Mouse (Mus musculus): ENCODE data around the gene Mat2a.

Gene Mat2a

DNA sequence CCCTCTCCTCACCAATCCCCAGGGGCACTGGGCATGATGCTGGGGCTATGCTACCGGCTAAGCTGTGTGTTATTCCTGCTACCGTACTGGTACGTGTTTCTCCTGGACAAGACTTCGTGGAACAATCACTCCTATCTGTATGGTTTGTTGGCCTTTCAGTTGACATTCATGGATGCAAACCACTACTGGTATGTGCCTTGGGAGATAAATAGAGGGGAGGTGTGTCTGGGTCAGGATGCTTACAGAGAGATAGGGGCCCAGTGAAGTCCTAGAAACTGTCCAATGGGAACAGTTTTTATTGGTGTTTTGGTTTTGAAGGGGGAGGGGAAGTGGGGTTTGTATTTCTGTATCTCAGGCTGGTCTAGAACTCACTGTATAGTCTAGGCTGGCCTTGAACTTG lies 21.1 kb downstream of the Mat2a start:
- in situ Hi-C loops (cut with MboI, MseI) = no loop called here

DNA sequence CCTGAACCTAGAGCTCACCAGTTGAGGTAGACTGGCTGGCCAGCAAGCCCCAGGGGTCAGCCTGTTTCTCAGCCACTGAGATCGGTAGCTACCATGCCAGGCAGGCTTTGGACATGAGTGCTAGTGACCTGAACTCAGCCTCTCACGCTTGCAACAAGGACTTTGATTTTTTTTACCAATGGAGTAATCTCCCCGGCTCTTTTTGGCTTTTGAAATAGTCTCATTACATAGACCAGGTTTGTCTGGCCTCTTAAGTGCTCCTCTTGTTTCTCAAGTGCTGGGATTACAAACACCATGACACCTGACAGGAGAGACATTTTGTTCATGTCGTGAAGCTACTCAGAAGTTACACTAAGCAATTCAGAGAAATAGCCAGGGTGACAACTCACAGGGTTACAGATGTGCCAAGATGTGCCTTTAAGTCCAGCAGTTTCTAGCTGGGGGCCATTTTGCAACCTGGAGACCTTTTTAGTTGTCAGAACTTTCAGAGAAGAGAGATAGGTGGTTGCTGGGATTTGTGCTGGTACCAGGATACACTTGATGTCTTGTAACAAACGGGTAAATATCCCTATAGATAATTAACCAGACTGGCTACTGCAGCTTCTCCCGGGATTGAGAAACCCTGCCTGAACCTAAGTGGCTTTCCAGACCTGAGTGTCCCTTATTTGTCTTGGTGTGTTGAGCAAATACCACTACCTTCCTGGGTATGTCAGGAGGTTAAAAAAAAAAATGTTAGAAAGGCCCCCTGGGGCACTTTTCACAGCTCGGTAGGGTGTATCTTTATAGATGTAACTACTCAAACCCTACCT lies 23.2 kb downstream of the Mat2a start:
- in situ Hi-C loops (cut with MboI, MseI) = no loop called here

DNA sequence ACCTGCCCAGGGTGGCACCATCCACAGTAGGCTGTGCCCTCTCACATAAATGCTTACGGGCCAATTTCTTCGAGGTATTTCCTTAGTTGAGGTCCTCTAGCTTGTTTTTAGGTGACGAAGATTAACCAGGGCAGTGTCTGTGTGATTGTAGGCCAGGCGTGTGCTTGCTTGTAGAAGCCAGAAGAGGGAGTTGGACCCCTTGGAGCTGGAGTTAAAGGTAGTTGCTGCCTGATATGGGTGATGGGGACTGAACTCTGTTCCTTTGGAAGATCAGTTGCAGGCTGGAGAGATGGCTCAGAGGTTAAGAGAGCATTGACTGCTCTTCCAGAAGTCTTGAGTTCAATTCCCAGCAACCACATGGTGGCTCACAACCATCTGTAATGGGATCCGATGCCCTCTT lies 24.2 kb downstream of the Mat2a start:
- in situ Hi-C loops (cut with MboI, MseI) = no loop called here

DNA sequence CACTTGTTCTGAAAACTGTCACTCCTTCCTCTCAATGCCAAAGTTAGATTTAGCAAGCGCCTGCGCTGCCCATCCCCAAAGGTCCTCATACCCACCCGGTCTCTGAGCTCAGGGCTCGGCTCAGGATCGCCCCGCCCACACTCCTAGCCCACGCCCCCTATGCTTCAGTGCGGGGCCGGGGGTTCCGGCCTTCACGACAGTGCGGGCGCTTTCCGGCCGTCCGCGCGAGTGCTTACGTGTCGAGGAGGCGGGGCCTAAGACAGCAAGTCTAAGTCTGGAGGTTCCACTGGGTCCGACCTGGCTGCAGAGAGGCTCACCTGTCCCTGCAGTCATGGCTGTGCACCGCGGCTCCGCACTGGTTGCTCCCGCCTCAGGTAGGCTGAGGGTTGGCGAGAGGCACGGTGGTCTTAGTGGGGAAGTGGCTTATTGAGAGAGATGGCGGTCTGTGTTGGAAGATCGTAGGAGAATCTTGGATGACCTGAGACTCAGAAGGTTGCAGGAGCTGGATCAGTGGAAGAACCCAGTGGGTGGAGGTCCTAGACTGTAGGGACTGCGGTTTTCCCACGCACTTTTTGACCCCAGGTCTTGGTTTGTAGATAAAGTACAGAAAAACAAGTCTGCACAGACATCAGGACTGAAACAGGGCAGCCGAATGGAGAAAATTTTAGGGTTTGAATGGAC lies 25.1 kb downstream of the Mat2a start, which contains the start of gene Ggcx:
Gene Ggcx (plus strand): TSS at position 233 of the 681 bp plus-strand sequence.
- in situ Hi-C loops (cut with MboI, MseI) = no loop called here

DNA sequence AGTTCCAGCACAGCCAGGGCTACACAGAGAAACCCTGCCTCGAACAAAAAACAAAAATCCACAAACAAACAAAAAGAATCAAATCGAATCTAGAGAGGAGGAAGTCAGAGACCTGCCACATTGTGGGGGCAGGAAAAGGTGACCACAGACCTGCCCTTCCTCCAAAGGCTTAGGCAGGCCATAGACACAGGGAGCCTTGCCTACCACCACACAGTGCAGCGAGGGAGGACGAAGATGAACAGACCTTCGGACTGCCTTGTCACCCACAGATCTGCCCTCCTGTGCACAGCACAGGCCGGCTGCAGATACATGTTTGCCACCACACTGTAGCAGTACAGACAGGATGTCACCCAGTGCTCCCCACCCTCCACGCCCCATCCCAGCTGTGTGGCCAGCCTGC lies 28.8 kb downstream of the Mat2a start:
- in situ Hi-C loops (cut with MboI, MseI) = no loop called here

DNA sequence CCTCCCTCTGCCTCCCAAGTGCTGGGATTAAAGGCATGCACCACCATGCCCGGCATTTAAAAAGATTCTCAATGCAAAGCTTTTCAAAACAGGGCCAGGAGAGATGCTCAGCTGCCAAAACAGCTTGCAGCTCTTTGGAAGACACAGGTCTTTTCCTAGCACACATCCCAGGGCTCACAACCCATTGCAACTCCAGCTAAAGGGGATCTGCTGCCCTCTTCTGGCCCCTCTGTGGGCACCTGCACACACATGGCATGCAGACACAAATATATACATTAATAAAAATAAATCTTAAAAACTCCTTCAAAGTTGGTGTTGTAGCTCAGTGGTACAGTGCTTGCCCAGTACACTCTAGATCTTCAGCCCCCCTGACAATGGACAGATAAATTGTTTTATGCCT lies 29.4 kb downstream of the Mat2a start:
- in situ Hi-C loops (cut with MboI, MseI) = no loop called here

DNA sequence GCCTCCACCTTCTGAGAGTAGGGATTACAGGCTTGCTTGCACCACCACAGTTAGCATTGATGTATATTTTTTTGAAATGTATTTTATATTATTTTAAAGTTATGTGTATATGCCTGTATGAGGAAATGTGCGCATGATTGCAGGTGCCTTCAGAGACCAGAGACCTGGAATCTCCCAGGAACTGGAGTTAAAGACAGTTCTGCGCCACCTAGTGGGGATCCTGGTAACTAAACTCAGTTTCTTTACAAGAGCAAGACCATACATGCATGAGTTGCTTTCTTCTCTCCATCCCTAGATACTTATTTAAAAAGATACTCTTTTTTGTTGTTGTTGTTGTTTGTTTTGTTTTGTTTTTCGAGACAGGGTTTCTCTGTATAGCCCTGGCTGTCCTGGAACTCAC lies 29.8 kb downstream of the Mat2a start:
- in situ Hi-C loops (cut with MboI, MseI) = no loop called here

DNA sequence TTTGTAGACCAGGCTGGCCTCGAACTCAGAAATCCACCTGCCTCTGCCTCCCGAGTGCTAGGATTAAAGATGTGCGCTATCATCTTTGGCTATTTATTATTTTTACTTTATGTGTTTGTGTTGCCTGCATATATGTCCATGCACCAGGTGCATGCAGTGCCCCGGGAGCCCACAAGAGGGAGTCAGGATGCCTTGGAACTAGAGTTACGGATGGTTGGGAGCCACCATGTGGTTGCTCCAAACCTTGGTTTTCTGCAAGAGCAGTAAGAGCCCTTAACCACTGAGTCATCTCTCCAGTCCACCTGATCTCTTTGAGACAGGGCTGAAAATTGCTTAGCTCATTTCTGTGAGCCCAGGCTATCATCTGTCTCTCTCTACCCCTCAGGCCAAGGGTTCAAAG lies 32.2 kb downstream of the Mat2a start:
- in situ Hi-C loops (cut with MboI, MseI) = no loop called here

DNA sequence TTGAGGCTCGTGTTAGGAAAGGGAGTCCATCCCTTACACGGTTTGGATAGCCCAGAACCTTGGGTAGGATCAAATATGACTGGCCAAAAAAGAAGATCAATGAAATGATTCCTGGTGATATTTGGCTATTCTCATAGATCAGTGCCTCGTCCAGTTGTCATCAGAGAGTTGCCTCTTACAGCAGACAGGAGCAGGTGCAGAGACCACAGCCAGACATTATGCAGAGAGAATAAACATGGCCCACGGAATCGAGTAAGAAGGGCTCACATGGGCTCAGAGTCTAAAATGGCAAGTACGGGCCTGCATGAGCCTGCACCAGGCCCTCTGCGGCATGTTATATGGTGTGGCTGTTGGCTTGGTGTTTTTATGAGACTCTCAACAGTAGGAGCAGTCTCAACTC lies 34.0 kb downstream of the Mat2a start:
- in situ Hi-C loops (cut with MboI, MseI) = no loop called here

DNA sequence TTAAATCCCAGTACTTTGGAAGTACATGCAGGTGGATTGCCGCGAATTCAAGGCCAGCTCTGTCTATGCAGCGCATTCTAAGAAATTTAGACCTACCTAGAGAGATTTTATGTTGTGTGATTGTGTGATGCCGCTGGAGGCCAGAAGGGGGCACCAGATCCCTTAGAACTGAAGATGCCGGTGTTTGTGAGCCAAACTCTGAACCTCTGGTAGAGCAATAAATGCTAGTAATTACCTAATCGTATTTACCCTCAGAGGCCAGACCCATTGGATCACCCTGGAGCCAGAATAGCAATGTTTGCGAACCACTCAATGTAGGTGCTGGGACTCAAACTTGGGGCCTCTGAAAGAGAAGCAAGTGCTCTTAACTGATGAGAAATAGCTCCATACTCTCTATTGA lies 37.5 kb downstream of the Mat2a start:
- in situ Hi-C loops (cut with MboI, MseI) = no loop called here

DNA sequence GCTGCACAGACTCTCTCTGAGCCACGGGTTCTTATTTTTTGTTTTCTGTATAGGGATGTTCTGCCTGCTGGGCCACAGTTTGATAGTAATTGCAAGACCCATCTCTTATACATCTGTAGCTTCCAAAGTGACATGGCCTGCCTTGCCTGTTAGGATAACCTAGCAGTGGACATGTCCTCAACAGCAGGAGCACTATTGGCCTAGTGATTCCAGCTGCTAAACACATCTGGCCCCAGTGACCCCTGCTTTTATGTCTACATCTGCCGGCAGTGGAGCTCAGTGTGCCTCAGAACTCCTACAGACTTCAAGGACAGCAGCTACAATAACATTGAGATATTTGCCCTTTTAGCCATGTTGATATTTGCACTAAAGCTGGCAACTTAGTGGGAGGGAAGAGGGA lies 39.4 kb downstream of the Mat2a start:
- in situ Hi-C loops (cut with MboI, MseI) = no loop called here

DNA sequence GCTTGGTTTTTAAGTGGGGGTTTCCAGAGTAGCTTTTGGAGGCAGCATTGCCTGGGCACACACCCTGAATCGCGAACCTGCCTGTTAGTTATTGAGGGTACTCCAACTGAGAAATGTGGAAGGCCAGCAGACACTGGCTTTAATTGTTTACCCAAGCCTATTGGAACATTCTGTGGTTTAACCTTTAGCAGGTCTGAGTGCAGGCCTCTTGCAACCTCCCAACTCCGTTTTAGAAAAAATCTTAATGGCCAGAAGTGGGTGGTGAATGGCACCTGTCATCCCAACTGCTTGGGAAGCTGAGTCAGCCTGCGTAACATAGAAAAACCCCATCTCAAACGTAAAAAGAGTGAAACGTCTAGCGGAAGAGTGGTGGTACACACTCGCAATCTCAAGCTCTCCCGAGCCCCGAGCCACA lies 42.5 kb downstream of the Mat2a start:
- in situ Hi-C loops (cut with MboI, MseI) = no loop called here

DNA sequence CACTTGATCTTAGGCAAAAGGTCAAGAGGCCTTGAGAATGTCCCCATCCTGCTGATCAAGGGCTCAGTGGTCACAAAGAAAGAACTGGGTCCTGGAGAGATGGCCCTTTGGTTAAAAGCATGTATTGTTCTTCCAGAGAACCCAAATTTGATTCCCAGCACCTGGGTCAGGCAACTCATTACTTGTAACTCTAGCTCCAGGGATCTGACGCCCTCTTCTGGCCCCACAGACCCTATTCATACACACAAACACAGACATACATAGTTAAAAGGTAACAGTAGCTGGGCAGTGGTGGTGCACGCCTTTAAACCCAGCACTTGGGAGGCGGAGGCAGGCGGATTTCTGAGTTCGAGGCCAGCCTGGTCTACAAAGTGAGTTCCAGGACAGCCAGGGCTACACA lies 47.0 kb downstream of the Mat2a start:
- in situ Hi-C loops (cut with MboI, MseI) = no loop called here

DNA sequence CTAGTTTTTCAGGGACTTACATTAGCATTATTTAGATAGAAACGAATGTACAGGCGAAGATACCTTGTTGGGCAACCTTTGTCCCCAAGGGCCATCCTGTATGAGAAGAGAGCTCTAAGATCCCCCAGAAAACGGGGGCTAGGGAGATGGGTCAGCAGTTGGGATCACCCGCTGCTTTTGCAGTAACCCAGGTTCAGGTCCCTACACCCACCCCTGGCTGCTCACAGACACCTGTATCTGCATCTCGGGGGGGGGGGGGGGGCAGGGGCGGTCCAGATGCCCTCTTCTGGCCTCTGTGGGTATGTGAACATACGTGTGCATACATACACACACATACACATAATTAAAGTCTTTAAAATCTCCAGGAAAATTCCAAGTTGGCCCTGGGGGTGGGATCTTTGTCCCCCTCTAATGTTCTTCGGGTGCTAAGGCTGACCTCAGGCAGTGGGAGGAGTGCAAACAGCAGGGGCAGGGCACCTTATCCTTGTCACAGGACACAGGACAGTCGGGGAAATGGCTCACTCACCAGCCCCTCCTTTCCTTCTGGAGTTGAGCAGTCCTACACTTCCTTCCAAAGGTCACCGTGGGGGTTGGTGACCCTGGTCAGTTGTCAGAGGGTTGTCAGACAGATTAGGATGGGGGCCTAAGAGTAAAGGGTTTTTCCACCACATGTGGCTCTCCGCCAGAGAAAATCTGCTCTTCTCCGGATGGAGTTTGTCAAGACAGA lies 48.4 kb downstream of the Mat2a start:
- in situ Hi-C loops (cut with MboI, MseI) = no loop called here

DNA sequence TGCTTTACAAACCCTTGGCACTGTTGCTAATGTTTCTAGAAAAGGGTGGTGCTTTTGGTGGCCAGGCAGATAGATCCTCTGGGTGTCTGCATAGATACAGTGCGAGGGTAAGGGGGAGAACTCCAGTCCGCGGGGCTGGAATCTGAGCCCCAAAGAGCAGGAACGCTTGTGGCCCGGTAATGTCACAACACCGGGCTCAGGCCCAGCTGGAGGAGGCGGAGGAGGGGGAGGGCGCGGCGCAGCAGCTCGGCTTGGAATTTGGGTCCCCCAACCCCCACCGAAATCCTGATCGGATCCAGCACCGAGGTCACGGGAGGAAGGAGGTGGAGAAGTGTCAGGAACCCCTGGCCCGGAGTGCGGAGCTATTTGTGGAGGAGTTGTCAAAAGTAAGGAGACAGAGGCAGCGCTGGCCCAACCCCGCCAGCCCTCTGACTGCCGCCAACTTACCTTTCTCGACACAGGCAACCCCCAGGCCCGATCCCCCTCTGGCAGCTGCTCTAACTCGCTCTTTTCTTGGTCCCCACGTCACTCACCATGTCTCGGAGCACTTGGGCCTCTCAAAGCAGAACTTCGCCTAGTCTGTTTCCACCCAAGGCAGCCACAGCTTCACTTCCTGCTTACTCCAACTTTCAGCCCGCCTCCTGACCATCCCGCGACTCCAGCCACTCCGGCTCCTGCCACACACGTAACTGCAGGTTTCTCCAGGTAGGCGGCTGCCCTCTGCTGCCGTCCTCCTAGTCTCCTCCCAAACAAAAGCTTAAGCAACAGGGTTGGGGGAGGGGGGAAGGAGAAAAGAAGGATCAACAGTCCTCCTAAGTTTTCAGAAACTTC lies 49.2 kb downstream of the Mat2a start, which contains the start of gene Vamp8:
Gene Vamp8 (minus strand): TSS at position 763 of the 831 bp plus-strand sequence.
- in situ Hi-C loops (cut with MboI, MseI) = no loop called here

DNA sequence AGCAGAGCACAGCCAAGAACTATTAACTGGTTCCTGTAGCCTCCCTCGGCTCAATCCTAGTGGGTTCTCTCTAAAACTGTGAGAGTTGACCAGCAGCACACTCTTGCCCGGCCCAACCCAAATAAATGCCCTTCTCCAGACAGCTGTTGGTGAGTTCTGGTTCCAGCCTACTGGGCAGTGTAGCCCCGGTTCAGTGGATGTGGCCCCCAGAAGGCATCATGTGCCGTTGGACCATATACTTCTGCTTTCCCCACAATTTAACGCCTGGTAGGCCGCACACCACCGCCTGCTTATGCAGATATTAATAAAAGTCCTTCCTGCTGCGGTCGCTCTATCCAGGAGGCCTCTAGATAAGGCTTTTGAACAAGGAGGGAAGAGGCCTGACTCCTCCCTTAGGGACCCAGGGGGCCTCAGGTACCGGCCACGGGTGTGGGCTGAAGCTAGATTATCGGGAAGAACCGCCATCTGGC lies 49.9 kb downstream of the Mat2a start:
- in situ Hi-C loops (cut with MboI, MseI) = no loop called here

DNA sequence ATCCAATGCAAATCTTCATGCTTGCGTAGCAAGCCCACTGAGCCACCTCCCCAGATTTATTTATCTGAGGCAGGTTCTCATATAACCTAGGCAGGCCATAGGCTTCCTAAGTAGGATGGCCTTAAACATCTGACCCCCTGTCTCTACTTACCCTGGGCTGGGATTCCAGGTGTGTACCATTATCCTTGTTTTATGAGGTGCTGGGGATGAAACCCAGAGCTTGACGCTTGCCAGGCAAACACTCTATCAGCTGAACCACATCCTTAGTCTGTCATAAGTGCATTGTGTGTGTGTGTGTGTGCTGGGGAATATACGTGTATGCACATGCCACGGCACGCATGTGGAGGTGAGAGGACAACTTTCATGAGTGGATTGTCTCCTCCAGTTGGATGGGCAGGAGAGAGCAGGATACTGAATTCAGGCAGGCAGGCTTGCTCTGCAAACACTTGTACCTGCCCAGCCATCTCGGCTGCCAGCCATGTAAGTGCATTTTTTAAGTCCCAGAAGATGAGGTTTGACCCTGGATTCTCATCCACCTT lies 50.5 kb downstream of the Mat2a start:
- in situ Hi-C loops (cut with MboI, MseI) = no loop called here

DNA sequence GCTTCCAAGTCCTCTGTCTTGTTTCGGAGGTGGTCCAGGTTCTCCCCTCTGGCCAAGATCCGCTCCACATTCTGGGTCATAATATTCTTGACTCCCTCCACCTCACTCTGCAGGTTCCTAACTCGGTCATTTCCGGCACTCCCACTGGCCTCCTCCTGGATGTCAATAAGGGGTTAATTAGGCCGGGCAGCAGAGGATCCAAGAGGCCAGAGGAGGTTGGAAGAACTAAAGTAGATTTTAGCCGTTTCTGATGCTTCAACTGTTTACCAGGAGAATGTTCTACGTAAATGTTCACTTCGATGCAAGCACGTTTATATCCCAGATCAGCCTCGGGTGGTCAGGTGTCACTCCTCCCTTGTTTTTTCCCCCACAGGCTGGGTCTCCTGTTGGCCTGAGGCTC lies 51.1 kb downstream of the Mat2a start:
- in situ Hi-C loops (cut with MboI, MseI) = no loop called here

DNA sequence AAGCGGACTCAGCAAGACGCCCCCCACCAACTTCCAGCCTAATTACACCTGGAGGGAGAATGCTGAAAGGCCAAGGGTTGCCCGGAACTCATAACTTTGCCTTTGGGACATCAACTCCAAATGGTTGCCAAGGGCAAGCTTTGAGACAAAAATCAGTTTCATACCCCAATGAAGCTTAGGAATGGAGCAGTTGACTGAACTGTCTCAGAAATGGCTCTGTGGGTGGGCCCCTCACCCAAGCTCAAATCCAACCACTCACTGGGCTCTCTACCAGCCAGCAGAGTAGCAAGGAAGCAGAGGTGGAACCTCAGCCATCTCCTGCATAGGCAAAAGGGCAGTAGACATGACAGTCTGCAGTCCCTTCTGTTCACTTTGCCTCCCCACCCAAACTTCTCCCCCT lies 51.5 kb downstream of the Mat2a start:
- in situ Hi-C loops (cut with MboI, MseI) = no loop called here

DNA sequence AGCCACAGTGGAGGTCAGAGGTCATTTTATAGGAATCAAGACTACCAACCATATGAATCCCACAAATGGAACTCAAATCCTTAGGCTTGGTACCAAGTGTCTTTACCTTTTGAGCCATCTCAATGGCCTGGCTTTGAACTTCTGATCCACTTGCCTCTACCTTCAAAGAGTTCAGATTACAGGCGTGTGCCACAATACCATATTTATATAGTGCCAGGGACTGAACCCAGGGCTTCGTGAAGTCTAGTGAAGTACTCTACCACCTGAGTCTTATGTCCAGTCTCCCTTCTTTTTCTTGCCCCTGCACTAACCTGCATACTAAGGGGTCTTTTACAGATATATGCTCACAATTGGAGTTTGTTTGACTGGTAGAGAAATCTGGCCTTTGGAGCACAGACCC lies 52.8 kb downstream of the Mat2a start:
- in situ Hi-C loops (cut with MboI, MseI) = no loop called here

DNA sequence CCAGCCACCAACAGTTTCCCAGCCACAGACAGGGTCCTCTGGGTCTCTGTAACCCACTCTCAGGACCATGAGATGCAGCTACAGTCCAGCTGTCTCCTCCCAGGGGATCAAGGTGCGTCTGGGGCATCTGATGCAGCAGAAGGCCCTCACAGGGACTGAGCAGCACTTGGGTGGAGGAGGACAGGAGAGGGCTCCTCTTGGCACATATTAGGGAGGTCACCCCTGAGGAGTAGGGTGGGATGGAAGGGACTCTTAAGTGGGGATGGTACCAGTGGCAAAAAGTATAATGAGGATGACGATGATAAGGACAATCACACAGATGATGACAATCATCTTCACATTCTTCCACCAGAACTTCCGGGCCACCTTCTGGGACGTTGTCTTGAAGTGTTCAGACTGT lies 54.1 kb downstream of the Mat2a start:
- in situ Hi-C loops (cut with MboI, MseI) = no loop called here
